Mouse (Mus musculus) myocyte (in vitro differentiated cells): ENCODE results near the gene Golm1.

ENCODE experiments used
- POLR2A ChIP-seq: IDR thresholded peaks from one replicate; pipeline ENCODE4 v1.6.1; 2011; ENCODE audit warnings: low read depth, mild to moderate bottlenecking, control low read depth, moderate library complexity; ENCODE audit not compliant: insufficient read length
- USF1 ChIP-seq: IDR thresholded peaks from one replicate; pipeline ENCODE4 v1.6.1; 2011; ENCODE audit warnings: low read depth, mild to moderate bottlenecking, control low read depth, moderate library complexity

GRCm38 (mm10) chr13:59584947-59585647 lies 90.5 kb downstream of the Golm1 start, which contains the start of the genes Agtpbp1 and Naa35:
- TF ChIP-seq USF1 (no peak), POLR2A (peak; percentile 74)
